Mouse (Mus musculus): ENCODE measurements around the gene Cog3. TPM values are rescaled to one million over a fixed set of nuclear protein-coding genes. Genes with fewer than 3 reads are reported as not detected.

Cog3 gene
- total RNA-seq, 2 experiments from 2014 or later, result 10.6 to 12.6 TPM

- DNase-seq, result no peak
These were observed 56.4 kb downstream of the Cog3 start for GRCm38 (mm10) chr14:75697928-75698327.

- DNase-seq, result no peak
These were observed 58.2 kb downstream of the Cog3 start for GRCm38 (mm10) chr14:75696096-75696495.

- no peak for DNase-seq
These were observed 63.9 kb downstream of the Cog3 start for GRCm38 (mm10) chr14:75690428-75690827.

GRCm38 (mm10) chr14:75676316-75676715, 78.0 kb downstream of the Cog3 start:
- DNase-seq, result no peak

- no peak for DNase-seq
These were observed 85.2 kb downstream of the Cog3 start for GRCm38 (mm10) chr14:75669085-75669645.

- DNase-seq, result no peak
These were observed 88.7 kb downstream of the Cog3 start for GRCm38 (mm10) chr14:75665430-75666180.

GRCm38 (mm10) chr14:75661548-75661947, 92.8 kb downstream of the Cog3 start:
- DNase-seq, result no peak

GRCm38 (mm10) chr14:75660936-75661335, 93.4 kb downstream of the Cog3 start:
- no peak for DNase-seq

Other genes with a start within 250 kb of the Cog3 start
- gene Spert, start 161.4 kb downstream of the Cog3 start, total RNA-seq (2021), result not detected
- gene Erich6b, start 112.3 kb downstream of the Cog3 start, total RNA-seq (2021), result not detected
- gene Slc25a30, start 32.5 kb upstream of the Cog3 start, total RNA-seq (2021), result 1 to 10 TPM; 6.3 to 9.8 TPM
- 1,000 to 10,000 TPM; 3,326 to 3,432 TPM for gene Tpt1, start 90.6 kb upstream of the Cog3 start, total RNA-seq (2021)
- under 1 TPM in 1 of 2 experiments, not detected in 1; 0.05 TPM for gene Kctd4, start 200.5 kb upstream of the Cog3 start, total RNA-seq (2021)

Measured in gastrocnemius, postnatal 10 days (tissue).